Mouse (Mus musculus) lung, embryonic 14.5 days (tissue): ENCODE results near the gene Capn7. TPM values are rescaled to one million over a fixed set of nuclear protein-coding genes. Genes with fewer than 3 reads are reported as not detected.

Source experiments
- ATAC-seq: fragments of 200-750 bp; cut with Nextera tagmentation; 2 replicates; pipeline ENCODE4 v1.8.0; 2017; ENCODE audit warnings: mild to moderate bottlenecking, moderate TSS enrichment, moderate library complexity; ENCODE audit not compliant: insufficient read depth
- DNase-seq: peaks from one replicate; pipeline ENCODE4 v3.0.0-alpha.2; 2015
- H3K27ac ChIP-seq: fragments of 300-500 bp; sonication (generic); 2 replicates; pipeline ENCODE4 v1.5.1; 2014; ENCODE audit warnings: low read depth, mild to moderate bottlenecking, moderate library complexity
- H3K27me3 ChIP-seq: fragments of 300-500 bp; sonication (generic); 2 replicates; pipeline ENCODE4 v1.6.1; 2014; ENCODE audit warnings: low read length, control low read depth; ENCODE audit not compliant: insufficient read depth
- H3K36me3 ChIP-seq: fragments of 300-500 bp; sonication (generic); 2 replicates; pipeline ENCODE4 v1.6.1; 2014; ENCODE audit warnings: control low read depth; ENCODE audit not compliant: insufficient read depth
- H3K4me1 ChIP-seq: fragments of 300-500 bp; sonication (generic); 2 replicates; pipeline ENCODE4 v1.6.1; 2014; ENCODE audit warnings: antibody characterized with exemption, control low read depth; ENCODE audit not compliant: insufficient read depth
- H3K4me2 ChIP-seq: fragments of 300-500 bp; sonication (generic); 2 replicates; pipeline ENCODE4 v1.6.1; 2014; ENCODE audit warnings: mild to moderate bottlenecking
- H3K4me3 ChIP-seq: fragments of 300-500 bp; sonication (generic); 2 replicates; pipeline ENCODE4 v1.5.1; 2014; ENCODE audit warnings: low read depth, low read length
- H3K9ac ChIP-seq: fragments of 300-500 bp; sonication (generic); 2 replicates; pipeline ENCODE4 v1.6.1; 2014
- H3K9me3 ChIP-seq: fragments of 300-500 bp; sonication (generic); 2 replicates; pipeline ENCODE4 v1.6.1; 2016; ENCODE audit warnings: low read depth, low read length, control low read depth
- CTCF ChIP-seq: IDR thresholded peaks from 2 replicates; pipeline ENCODE4 v1.5.1; 2016; ENCODE audit warnings: antibody characterized with exemption, low read depth
- WGBS: fragments of 180-500 bp; shearing (Covaris S2); extraction: QIAGEN DNeasy Blood & Tissue Kit; methylation state at CpG from one replicate; pipeline ENCODE4 v1.1.7; 2014; 5-methylcytosine and 5-hydroxymethylcytosine counted together
- polyA plus RNA-seq: library from polyadenylated mRNA; unstranded; fragments of >200 nt; fragmentation: Nextera tagmentation; extraction: Ambion mirVana; gene quantifications from 2 replicates; pipeline ENCODE4 v1.2.1, GENCODE M21; 2014

Capn7 gene
- polyA plus RNA-seq, 1 experiment from 2014 or later: 37.4 TPM

DNA sequence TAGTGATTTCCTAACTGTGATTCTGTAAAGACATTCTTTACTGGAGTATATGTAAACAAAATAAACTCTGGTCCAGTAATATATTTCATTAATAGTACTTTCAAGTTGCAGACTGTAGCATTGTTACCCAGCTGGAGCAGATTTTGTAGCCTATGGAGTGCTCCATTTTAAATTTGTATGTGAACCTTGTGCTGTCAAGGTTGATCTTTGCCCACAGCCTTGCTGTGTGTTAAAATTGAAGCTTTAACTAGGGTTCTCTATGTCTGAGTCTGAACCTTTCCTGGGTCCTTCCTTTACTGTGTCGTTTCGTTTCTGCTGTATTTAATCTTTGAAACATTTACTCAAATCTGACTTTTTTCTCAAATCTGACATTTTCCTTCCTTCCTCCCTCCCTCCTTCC is 25.8 kb downstream of the Capn7 start:
- WGBS: 87% methylated on average over 2 of the region's 2 CpGs
- Histone ChIP-seq H3K27ac (no peak overlapping the region), H3K36me3 (peaks cover 70% of the 10 kb centered on the region), H3K4me3 (no peak overlapping the region), H3K9ac (no peak overlapping the region), H3K9me3 (no peaks in the 10 kb centered on the region), H3K4me2 (no peak overlapping the region), H3K27me3 (no peaks in the 10 kb centered on the region), H3K4me1 (no peaks in the 10 kb centered on the region)
- no peak for TF ChIP-seq CTCF
- DNase-seq (no peak), ATAC-seq (no peak)

DNA sequence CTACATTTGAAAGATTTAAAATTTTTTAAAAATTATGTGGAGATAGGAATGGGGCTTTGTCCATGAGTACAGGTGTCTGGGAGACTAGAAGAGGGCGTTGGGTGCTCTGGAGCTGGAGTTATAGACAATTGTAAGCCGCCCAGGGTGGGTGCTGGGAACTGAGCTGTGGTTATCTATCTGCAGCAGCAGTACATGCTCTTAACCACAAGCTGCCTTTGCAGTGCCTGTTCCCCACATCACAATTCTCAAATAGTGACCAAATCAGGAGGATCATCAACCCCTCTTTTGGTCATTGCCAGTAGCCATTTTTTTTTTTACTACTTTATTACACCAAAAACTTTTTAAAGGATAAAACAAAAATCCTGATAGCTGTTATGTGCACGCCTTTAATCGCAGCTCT is 28.2 kb downstream of the Capn7 start:
- Histone ChIP-seq H3K36me3 (peaks cover 79% of the 10 kb centered on the region), H3K4me2 (no peak overlapping the region), H3K9me3 (no peaks in the 10 kb centered on the region), H3K27me3 (no peaks in the 10 kb centered on the region), H3K4me1 (no peaks in the 10 kb centered on the region), H3K27ac (no peak overlapping the region), H3K9ac (no peak overlapping the region), H3K4me3 (no peak overlapping the region)
- WGBS: 93% methylated on average over 4 of the region's 4 CpGs
- ATAC-seq (no peak), DNase-seq (no peak)
- TF ChIP-seq CTCF: no peak

DNA sequence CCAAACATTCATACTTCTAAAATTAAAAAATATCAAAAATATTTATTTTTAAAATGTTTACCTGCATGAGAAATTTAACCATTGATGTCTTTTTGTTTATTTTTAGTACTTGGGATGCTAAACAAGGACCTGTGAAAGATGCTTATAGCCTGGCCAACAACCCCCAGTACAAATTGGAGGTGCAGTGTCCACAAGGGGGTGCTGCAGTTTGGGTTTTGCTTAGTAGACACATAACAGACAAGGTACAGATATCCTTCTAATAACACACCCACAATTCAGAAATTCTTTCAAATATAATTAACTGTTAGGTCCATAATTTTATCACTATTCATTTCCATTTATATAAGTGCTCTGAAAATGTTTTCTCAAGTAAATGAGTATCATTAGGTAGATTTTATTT is 28.9 kb downstream of the Capn7 start:
- Histone ChIP-seq H3K27me3 (no peaks in the 10 kb centered on the region), H3K4me1 (no peaks in the 10 kb centered on the region), H3K9me3 (no peaks in the 10 kb centered on the region), H3K36me3 (peaks cover 82% of the 10 kb centered on the region), H3K4me3 (no peak overlapping the region), H3K4me2 (no peak overlapping the region), H3K9ac (no peak overlapping the region), H3K27ac (no peak overlapping the region)
- TF ChIP-seq CTCF: peak; percentile 68
- DNase-seq (peak; percentile 85), ATAC-seq (no peak)

DNA sequence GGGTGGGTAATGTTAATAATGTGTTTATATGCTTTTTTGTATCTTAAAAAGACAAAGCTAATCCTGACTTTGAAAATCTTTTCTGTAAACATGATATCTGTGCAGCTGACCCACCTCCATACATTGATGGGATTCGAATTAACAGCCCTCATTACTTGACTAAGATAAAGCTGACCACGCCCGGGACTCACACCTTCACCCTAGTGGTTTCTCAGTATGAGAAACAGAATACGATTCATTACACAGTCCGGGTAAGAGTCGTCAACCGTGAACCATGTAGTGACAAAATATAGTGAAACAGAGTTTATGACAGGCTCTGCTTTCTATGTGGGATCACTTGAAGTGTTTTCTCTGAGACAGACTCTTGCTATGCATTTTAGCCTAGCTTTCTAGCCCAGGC is 31.5 kb downstream of the Capn7 start:
- 87% methylated on average over 7 of the region's 7 CpGs for WGBS
- no peak overlapping the region for H3K9ac ChIP-seq
- H3K4me1 ChIP-seq: no peaks in the 10 kb centered on the region
- no peaks in the 10 kb centered on the region for H3K9me3 ChIP-seq
- H3K4me2 ChIP-seq: no peak overlapping the region
- no peak overlapping the region for H3K27ac ChIP-seq
- DNase-seq: no peak
- H3K36me3 ChIP-seq: peaks cover 82% of the 10 kb centered on the region
- ATAC-seq: no peak
- no peak for TF ChIP-seq CTCF
- H3K27me3 ChIP-seq: no peaks in the 10 kb centered on the region
- no peak overlapping the region for H3K4me3 ChIP-seq

DNA sequence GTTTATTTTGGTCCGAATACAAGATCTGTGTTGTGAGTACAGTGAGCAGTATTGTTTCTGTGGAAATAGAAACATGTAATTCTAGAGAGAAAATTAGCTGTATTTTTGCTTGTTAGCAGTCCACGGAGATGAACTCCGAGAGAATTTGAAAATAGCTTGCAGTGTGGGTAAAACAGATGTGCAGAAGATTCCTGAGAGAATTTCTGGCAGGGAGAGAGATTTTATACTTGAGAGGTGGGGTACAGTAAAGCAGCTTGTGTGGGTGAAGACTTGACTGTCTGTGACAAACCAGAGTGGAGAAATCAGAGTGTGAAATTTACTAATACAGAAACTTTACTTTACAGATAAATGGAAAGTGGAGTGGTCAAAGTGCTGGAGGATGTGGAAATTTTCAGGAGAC is 32.9 kb downstream of the Capn7 start:
- no peaks in the 10 kb centered on the region for H3K4me1 ChIP-seq
- no peaks in the 10 kb centered on the region for H3K9me3 ChIP-seq
- WGBS: 88% methylated on average over 3 of the region's 3 CpGs
- no peak overlapping the region for H3K4me2 ChIP-seq
- ATAC-seq (no peak), DNase-seq (no peak)
- H3K9ac ChIP-seq: no peak overlapping the region
- no peak overlapping the region for H3K4me3 ChIP-seq
- H3K27ac ChIP-seq: no peak overlapping the region
- TF ChIP-seq CTCF: no peak
- H3K27me3 ChIP-seq: no peaks in the 10 kb centered on the region
- H3K36me3 ChIP-seq: peaks cover 87% of the 10 kb centered on the region

DNA sequence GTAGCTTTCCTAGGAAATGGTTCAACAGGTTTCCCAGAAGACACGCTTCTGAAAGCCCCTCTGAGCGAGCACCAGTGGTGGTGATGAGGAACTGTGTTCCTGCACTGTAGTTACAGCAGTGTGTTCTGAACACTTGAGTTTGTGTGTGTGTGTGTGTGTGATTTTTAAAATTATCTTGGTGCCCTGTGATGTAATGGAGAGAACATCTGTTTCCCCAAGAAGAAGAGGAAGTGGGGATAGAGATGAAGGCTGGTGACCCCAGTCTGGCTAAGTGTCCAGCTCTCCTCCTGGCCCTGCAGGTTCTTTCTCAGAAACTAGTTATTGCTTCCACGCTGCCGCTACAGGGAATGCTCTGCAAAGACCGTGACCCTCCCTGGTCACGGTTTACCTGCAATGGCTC is 38.0 kb downstream of the Capn7 start:
- ATAC-seq (no peak), DNase-seq (no peak)
- no peaks in the 10 kb centered on the region for H3K9me3 ChIP-seq
- H3K27ac ChIP-seq: no peak overlapping the region
- H3K9ac ChIP-seq: no peak overlapping the region
- H3K27me3 ChIP-seq: no peaks in the 10 kb centered on the region
- H3K4me2 ChIP-seq: no peak overlapping the region
- WGBS: 92% methylated on average over 6 of the region's 6 CpGs
- no peak for TF ChIP-seq CTCF
- no peak overlapping the region for H3K4me3 ChIP-seq
- H3K4me1 ChIP-seq: no peaks in the 10 kb centered on the region
- H3K36me3 ChIP-seq: peaks cover 92% of the 10 kb centered on the region

DNA sequence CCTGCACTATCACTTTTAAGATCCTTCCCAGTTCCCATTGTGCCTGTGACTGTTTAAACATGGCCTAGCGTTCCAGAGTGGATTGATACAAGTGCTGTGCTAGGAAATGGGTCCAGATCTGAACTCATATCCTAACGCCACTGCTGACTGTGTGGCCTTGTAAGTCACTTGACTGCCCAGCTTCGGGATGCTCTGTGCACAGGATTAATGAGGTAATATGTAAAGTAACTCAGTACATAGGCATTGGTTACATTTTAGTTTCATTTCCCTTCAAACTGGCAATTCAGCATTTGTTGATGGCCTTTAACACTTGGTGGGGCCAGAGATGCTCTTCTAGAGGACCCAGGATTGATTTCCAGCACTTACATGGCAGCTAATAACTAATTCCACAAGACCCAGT is 39.9 kb downstream of the Capn7 start:
- ATAC-seq (no peak), DNase-seq (no peak)
- Histone ChIP-seq H3K27ac (no peak overlapping the region), H3K36me3 (peaks cover 74% of the 10 kb centered on the region), H3K9ac (no peak overlapping the region), H3K4me2 (no peak overlapping the region), H3K27me3 (no peaks in the 10 kb centered on the region), H3K9me3 (no peaks in the 10 kb centered on the region), H3K4me3 (no peak overlapping the region), H3K4me1 (no peaks in the 10 kb centered on the region)
- 74% methylated on average over 3 of the region's 3 CpGs for WGBS
- no peak for TF ChIP-seq CTCF

DNA sequence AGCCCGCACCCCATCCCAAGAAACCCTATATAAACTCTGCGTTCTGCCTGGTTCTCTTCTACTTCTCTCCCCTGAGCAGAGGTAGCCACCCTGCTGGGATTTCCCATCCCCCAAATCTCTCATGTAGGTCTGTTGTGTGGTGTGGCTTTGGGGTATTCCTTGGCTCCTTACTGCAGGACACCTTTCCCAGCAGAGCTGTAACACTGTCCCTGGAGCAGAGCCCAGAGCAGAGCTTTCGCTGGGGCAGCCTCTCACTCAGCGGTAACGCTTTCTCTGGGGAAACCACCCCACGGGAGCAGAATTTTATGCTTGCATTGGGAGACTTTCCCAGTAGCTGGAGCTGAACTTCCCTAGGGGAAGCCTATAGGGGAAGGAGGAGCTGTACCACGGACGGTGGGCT is 45.8 kb downstream of the Capn7 start:
- no peak for DNase-seq
- no peak for TF ChIP-seq CTCF

More for the DNA sequence above, 45.8 kb downstream of the Capn7 start:
- Histone ChIP-seq H3K4me3 (no peak overlapping the region), H3K9me3 (no peaks in the 10 kb centered on the region), H3K4me2 (no peak overlapping the region), H3K27ac (no peak overlapping the region), H3K4me1 (0 out of 2 replicates have a peak, but pooled peaks cover 4% of the 10 kb centered on the region), H3K27me3 (no peaks in the 10 kb centered on the region), H3K36me3 (peaks cover 20% of the 10 kb centered on the region), H3K9ac (no peak overlapping the region)
- no peak for ATAC-seq
- 77% methylated on average over 8 of the region's 8 CpGs for WGBS
